Mouse (Mus musculus) ES-E14 (cell line): ENCODE measurements around the gene Chd3. TPM values are rescaled to one million over a fixed set of nuclear protein-coding genes. Genes with fewer than 3 reads are reported as not detected.
A peak's percentile ranks its signal among the peaks of the same experiment; 100 is the strongest.

Experiments used
- DNase-seq: peaks from one replicate; pipeline ENCODE4 v3.0.0-alpha.2; 2013; ENCODE audit warnings: low read depth, low spot score
- H3K27ac ChIP-seq: 2 replicates; pipeline ENCODE4 v1.5.1; 2012; ENCODE audit warnings: low read depth, mild to moderate bottlenecking, low read length, moderate library complexity, mixed read lengths; ENCODE audit not compliant: poor library complexity, insufficient read depth, severe bottlenecking
- H3K36me3 ChIP-seq: 2 replicates; pipeline ENCODE4 v1.6.1; 2012; ENCODE audit warnings: mild to moderate bottlenecking, low read length, moderate library complexity, mixed read lengths; ENCODE audit not compliant: control insufficient read depth, poor library complexity, insufficient read depth, severe bottlenecking
- H3K4me1 ChIP-seq, 2 experiments: fragments of 150-350 bp in 1 of 2; sonication (generic) in 1 of 2; 2 replicates each; pipeline ENCODE4 v1.6.1; 2012; ENCODE audit warnings: low read length in 2 of 2, mild to moderate bottlenecking in 1 of 2, mixed read lengths in 1 of 2; ENCODE audit not compliant: control insufficient read depth in 2 of 2, insufficient read depth in 2 of 2, poor library complexity in 1 of 2
- H3K4me3 ChIP-seq, 2 experiments: fragments of 150-350 bp in 1 of 2; sonication (generic) in 1 of 2; 2 replicates each; pipeline ENCODE4 v1.5.1; 2012; ENCODE audit warnings: low read length in 2 of 2, low read depth in 1 of 2, mild to moderate bottlenecking in 1 of 2, mixed read lengths in 1 of 2; ENCODE audit not compliant: insufficient read depth in 1 of 2, poor library complexity in 1 of 2, severe bottlenecking in 1 of 2
- H3K9ac ChIP-seq: 2 replicates; pipeline ENCODE4 v1.6.1; 2012; ENCODE audit warnings: low read depth, mild to moderate bottlenecking, low read length, mixed read lengths; ENCODE audit not compliant: poor library complexity, insufficient read depth, severe bottlenecking
- H3K9me3 ChIP-seq: fragments of 150-350 bp; sonication (generic); 2 replicates; pipeline ENCODE4 v1.6.1; 2012; ENCODE audit warnings: low read depth, mild to moderate bottlenecking, low read length; ENCODE audit not compliant: control insufficient read depth, insufficient read depth
- CHD2 ChIP-seq: IDR thresholded peaks from 2 replicates; pipeline ENCODE4 v1.6.1; 2014; ENCODE audit warnings: mild to moderate bottlenecking, low read depth, low read length, inconsistent platforms
- HCFC1 ChIP-seq: IDR thresholded peaks from 2 replicates; pipeline ENCODE4 v1.6.1; 2012; ENCODE audit warnings: low read length, inconsistent platforms, borderline replicate concordance; ENCODE audit not compliant: insufficient read depth
- MAFK ChIP-seq: IDR thresholded peaks from 2 replicates; pipeline ENCODE4 v1.6.1; 2014; ENCODE audit warnings: mild to moderate bottlenecking, low read depth, low read length, inconsistent platforms; ENCODE audit not compliant: insufficient read depth
- ZC3H11A ChIP-seq: IDR thresholded peaks from 2 replicates; pipeline ENCODE4 v1.6.1; 2012; ENCODE audit warnings: low read depth, mild to moderate bottlenecking, inconsistent platforms, low read length, borderline replicate concordance
- ZNF384 ChIP-seq: IDR thresholded peaks from 2 replicates; pipeline ENCODE4 v1.6.1; 2012; ENCODE audit warnings: low read depth, low read length, inconsistent platforms
- in situ Hi-C, 2 experiments: fragments of 600-800 bp; cut with MboI; formaldehyde crosslinking; loops; one replicate each; pipeline ENCODE4 v1.15.1; 2025; ENCODE audit warnings: low sequenced_read_pairs in 2 of 2, inconsistent platforms in 1 of 2; ENCODE audit not compliant: unreplicated experiment in 2 of 2
- total RNA-seq: library from RNA; depleted of rRNA; stranded (reverse); fragments of 300-350 nt; gene quantifications from 2 replicates; pipeline ENCODE4 v1.2.3, GENCODE M21; 2012

Chd3 gene
- total RNA-seq, 1 experiment: 27.0 TPM

DNA sequence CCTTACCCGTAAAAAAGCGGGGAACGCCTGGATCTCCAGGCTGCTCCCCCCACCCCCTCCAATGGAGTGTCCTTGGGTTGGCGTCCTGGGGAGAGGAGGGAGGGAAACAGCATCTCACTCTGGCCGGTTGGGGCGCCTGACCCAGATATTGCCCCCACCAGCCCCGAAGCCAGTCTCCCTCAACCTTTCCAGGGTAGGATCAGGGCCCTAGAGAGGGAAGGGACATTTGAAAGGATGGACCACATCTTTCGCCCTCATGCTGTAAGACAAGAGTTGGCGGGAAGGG is 42.1 kb downstream of the Chd3 start:
- in situ Hi-C loops: no loop called here
- no peaks in the 10 kb centered on the region for H3K36me3 ChIP-seq
- no peak for DNase-seq
- peaks cover 2 to 18% of the 10 kb centered on the region in 2 experiments; a peak in 3 of 4 replicates for H3K4me1 ChIP-seq
- H3K27ac ChIP-seq: no peak overlapping the region
- H3K4me3 ChIP-seq: peak overlapping the region; percentile 72 to 74; a peak in 3 of 4 replicates
- H3K9me3 ChIP-seq: no peaks in the 10 kb centered on the region
- H3K9ac ChIP-seq: no peak overlapping the region
- no peak for TF ChIP-seq ZNF384
- TF ChIP-seq CHD2: no peak
- TF ChIP-seq MAFK: no peak
- no peak for TF ChIP-seq HCFC1
- no peak for TF ChIP-seq ZC3H11A

DNA sequence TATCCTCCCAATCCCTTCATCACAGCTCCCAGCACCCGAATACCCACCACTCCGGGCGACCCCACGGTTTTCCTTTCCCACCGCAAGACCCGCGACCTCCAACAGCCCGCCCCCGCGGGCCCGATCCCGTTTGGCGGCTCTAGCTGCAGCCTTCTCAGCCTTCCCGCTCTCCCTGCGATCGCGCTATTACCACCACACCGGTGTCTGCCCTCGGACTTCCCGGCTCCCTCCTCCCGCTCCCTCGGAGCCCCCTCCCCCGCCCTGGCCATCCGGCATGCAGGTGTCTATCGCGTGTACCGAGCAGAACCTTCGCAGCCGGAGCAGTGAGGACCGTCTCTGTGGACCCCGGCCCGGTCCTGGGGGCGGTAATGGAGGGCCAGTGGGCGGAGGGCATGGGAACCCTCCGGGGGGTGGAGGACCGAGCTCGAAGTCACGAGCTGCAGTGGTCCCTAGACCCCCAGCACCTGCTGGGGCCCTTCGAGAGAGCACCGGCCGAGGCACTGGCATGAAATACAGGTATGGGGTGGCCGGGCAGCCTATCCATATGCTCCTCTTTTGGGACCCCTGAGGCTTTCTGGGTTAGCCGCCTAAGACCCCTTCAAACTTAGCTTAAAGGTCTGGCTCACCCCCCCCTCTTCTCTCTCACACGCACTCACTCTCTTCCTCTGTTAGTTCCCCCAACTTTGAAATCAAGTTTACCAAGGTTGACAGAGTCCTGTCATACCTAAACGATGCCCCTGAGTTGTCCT is 42.6 kb downstream of the Chd3 start:
- in situ Hi-C loops: no loop called here
- DNase-seq: no peak
- H3K36me3 ChIP-seq: no peaks in the 10 kb centered on the region; the same call in 1 of the 2 replicates
- H3K4me3 ChIP-seq: peak overlapping the region; percentile 72 to 74
- H3K9me3 ChIP-seq: no peaks in the 10 kb centered on the region
- H3K9ac ChIP-seq: peak overlapping the region; percentile 41
- no peak for TF ChIP-seq MAFK
- TF ChIP-seq CHD2: no peak
- no peak for TF ChIP-seq HCFC1
- no peak for TF ChIP-seq ZC3H11A
- no peak for TF ChIP-seq ZNF384
- no peak overlapping the region for H3K27ac ChIP-seq
- peaks cover 2 to 14% of the 10 kb centered on the region in 2 experiments; a peak in 3 of 4 replicates for H3K4me1 ChIP-seq

DNA sequence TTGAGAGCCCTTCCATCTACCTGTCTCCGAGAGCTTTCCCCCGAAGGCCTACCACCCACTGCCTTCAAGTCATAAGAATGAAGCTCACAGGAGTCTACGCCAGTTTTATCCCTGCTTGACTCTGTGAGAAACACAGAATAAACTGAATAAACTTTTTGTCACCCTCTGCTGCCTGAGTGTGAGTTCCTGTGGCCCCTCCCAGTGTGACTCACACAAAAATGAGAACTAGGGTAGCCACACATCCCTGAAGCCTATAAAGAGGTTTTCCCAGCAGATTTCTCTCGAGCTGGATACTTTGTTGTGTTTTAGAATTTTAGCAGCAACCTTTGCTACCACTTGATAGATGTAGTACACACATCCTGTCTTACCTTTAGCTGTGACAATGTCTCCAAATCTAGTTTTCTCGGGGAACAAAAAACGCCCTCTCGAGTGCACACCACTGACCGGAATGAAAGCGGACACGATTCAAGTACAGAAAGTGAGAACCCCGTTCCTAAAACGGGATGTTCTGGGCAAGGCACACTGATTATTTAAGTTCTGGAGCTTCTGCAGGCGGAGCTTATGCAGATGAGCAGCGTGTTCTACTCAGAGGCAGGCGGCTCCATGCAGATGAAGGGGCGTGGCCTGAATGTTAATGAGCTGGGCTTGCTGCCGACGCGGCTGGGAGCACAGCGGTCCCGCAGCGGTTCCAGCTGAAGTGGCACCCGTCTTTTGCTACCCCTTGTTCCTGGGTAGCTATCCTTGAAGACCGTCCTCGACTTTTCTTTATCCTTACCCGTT is 43.4 kb downstream of the Chd3 start, which contains the start of gene Kcnab3:
TSS of gene Kcnab3 (plus strand) at position 631 of the 780 bp plus-strand sequence.
- in situ Hi-C loops: no loop called here
- DNase-seq: peak; percentile 85
- TF ChIP-seq MAFK: no peak
- no peak for TF ChIP-seq ZC3H11A
- no peak for TF ChIP-seq CHD2
- no peak; the same call in 1 of the 2 replicates for TF ChIP-seq HCFC1
- TF ChIP-seq ZNF384: no peak
- Histone ChIP-seq H3K4me1 (peaks cover 0 to 10% of the 10 kb centered on the region in 2 experiments; a peak in 2 of 4 replicates), H3K4me3 (peak within 1 kb of the TSS; percentile 72 to 74), H3K27ac (no peak within 1 kb of the TSS), H3K9ac (peak within 1 kb of the TSS; percentile 41), H3K9me3 (no peaks in the 10 kb centered on the region), H3K36me3 (no peaks in the 10 kb centered on the region; the same call in 1 of the 2 replicates)

DNA sequence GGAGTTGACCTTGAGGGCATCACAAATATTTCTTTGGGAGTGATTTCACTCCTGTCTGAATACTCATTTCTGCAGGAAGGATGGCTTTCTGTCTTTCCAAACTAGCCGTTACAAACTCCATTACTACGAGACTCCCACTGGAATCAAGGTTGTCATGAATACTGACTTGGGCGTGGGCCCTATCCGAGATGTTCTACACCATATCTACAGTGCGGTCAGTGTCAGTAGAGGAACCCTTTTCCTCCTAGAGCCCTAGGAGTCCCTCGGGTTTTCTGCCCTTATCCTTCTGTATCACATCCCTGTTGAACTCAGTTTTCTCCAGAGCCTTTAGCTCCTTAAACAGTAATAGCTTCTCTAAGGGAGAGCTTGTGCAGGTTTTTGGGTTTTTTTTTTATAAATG is 44.5 kb downstream of the Chd3 start:
- in situ Hi-C loops: no loop called here
- H3K36me3 ChIP-seq: peaks cover under 1% of the 10 kb centered on the region; the same call in 1 of the 2 replicates
- peak overlapping the region; percentile 72; the same call in 1 of the 2 replicates for H3K9ac ChIP-seq
- H3K9me3 ChIP-seq: no peaks in the 10 kb centered on the region
- H3K27ac ChIP-seq: no peak overlapping the region
- peaks cover 0 to 10% of the 10 kb centered on the region in 2 experiments; a peak in 2 of 4 replicates for H3K4me1 ChIP-seq
- peak overlapping the region in 1 of 2 experiments; percentile 87; a peak in 2 of 4 replicates for H3K4me3 ChIP-seq
- DNase-seq: no peak
- TF ChIP-seq CHD2 (no peak), HCFC1 (no peak), MAFK (no peak), ZNF384 (no peak), ZC3H11A (no peak)
